In genomic region chr7:111738456-111739370, GRCm38 (mm10) we compare ENCODE assay signal across 14 mouse cellular contexts. TPM values are rescaled to one million over a fixed set of nuclear protein-coding genes. Genes with fewer than 3 reads are reported as not detected.
DNase-seq lines count a peak whose midpoint lies in the region; ATAC-seq lines count a peak whose summit lies in the region.
"Had no signal": no experiment of that assay in that cellular context is flagged by ENCODE, and none has a peak within 500 bp of the region (broad histone marks: within the 10 kb centered on the region; RNA-seq: fewer than 3 reads in every experiment).

No protein-coding gene starts in this region.

- no peaks in the 10 kb centered on the region for H3K9me3 ChIP-seq in heart, embryonic 13.5 days
- H3K9me3 ChIP-seq: liver, embryonic 12.5 days; megakaryocyte, embryonic 14.5 days had no signal

- ATAC-seq in heart, embryonic 13.5 days (ENCODE audit: extremely low read depth, insufficient number of reproducible peaks, low FRiP score, low TSS enrichment): no peak
- ATAC-seq: liver, embryonic 12.5 days had no signal

- no peak overlapping the region for H3K4me3 ChIP-seq in heart, embryonic 13.5 days
- H3K4me3 ChIP-seq: liver, embryonic 12.5 days; megakaryocyte, embryonic 14.5 days had no signal

- no peaks in the 10 kb centered on the region for H3K36me3 ChIP-seq in heart, embryonic 13.5 days
- H3K36me3 ChIP-seq: liver, embryonic 12.5 days had no signal

- H3K4me2 ChIP-seq in heart, embryonic 13.5 days: no peak overlapping the region
- H3K4me2 ChIP-seq: heart, embryonic 11.5 days; liver, embryonic 12.5 days had no signal

- no peaks in the 10 kb centered on the region for H3K27me3 ChIP-seq in heart, embryonic 13.5 days (replicated peaks)
- H3K27me3 ChIP-seq: liver, embryonic 12.5 days had no signal

- H3K9ac ChIP-seq in heart, embryonic 13.5 days: peak overlapping the region; percentile 28; the same call in 1 of the 2 replicates
- H3K9ac ChIP-seq: liver, embryonic 12.5 days had no signal

- DNase-seq in adrenal gland, adult 8-10 months: peak; percentile 14
- no peak for DNase-seq in adrenal gland, adult 2 months
- no peak for DNase-seq in heart, postnatal 4 days
- peak; percentile 56 to 58 for DNase-seq in layer of hippocampus, postnatal 10 days (ENCODE audit: low spot score in 2 of 2)
- DNase-seq in layer of hippocampus, adult 8-10 months (ENCODE audit: low spot score in 2 of 2): no peak
- DNase-seq in adrenal gland, postnatal 36 days: peak; percentile 20 to 36
- DNase-seq in ovary, postnatal 14 days (ENCODE audit: low spot score): no peak
- DNase-seq: cerebellum, postnatal 36 days; kidney, adult 11 months; thymus, postnatal 14 days had no signal

- WGBS in heart, embryonic 13.5 days: 55% methylated on average over 10 of the region's 10 CpGs

- H3K27ac ChIP-seq in heart, embryonic 13.5 days (replicated peaks): 0 out of 2 replicates have a peak overlapping the region, but pooled peaks have one; percentile 24
- H3K27ac ChIP-seq: liver, embryonic 12.5 days had no signal

- H3K4me1 ChIP-seq in heart, embryonic 13.5 days: peaks cover 52% of the 10 kb centered on the region
- H3K4me1 ChIP-seq: megakaryocyte, embryonic 14.5 days had no signal

RNA-seq across cellular contexts. Expression of gene Galnt18, which starts 41.1 kb away (rescaled TPM):
- 10 to 100 TPM; 15.8 to 23.0 (median 20.3) TPM for total RNA-seq in adrenal gland, adult 8-10 months (2022)
- total RNA-seq in adrenal gland, adult 2 months (2021): 10 to 100 TPM; 11.6 to 18.3 TPM
- polyA plus RNA-seq in adrenal gland, adult 2 months (2012; rRNA removed): 20.5 and 22.3 TPM in 2 replicates
- polyA plus RNA-seq in heart, embryonic 13.5 days (2015; fragmentation: Nextera tagmentation; extraction: Ambion mirVana): 12.1 and 14.2 TPM in 2 replicates
- 10 to 100 TPM; 19.3 to 21.5 TPM for total RNA-seq in heart, postnatal 4 days (2021)
- 10 to 100 TPM; 66.0 to 72.4 TPM for total RNA-seq in layer of hippocampus, postnatal 10 days (2021)
- total RNA-seq in layer of hippocampus, adult 8-10 months (2022): 10 to 100 TPM; 47.4 to 55.6 (median 53.4) TPM
- 10 to 100 TPM; 14.3 to 18.6 TPM for total RNA-seq in adrenal gland, postnatal 36 days (2021)

Comparison
In these comparisons a context has a peak if more than half of its experiments do, and no peak if none do; other contexts are left out.
1. DNase-seq: peak in adrenal gland, adult 8-10 months (single experiment), layer of hippocampus, postnatal 10 days (2 of 2) and adrenal gland, postnatal 36 days (2 of 2); none in adrenal gland, adult 2 months (single experiment), heart, postnatal 4 days (single experiment), layer of hippocampus, adult 8-10 months (0 of 2) and ovary, postnatal 14 days (single experiment).